Mouse (Mus musculus) granulocyte monocyte progenitor cell, adult 5-6 weeks (primary cell): ENCODE measurements at regions not wholly inside any gene's neighbourhood (a gene's known extent, or its start where the extent isn't known, plus 50 kb on each side); places are given as distances from the start of the nearest gene placed in this dataset.

Experiments used
- ATAC-seq: replicated peaks from 2 replicates; pipeline ENCODE4 v1.8.0; 2016; ENCODE audit warnings: mild to moderate bottlenecking, moderate TSS enrichment, inconsistent platforms; ENCODE audit not compliant: poor library complexity, severe bottlenecking

- ATAC-seq, result peak; percentile 99
Observed at GRCm38 (mm10) chr7:83075159-83075952, 208.2 kb downstream of the Mex3b start.

- ATAC-seq, result no peak
Observed at GRCm38 (mm10) chr7:83077035-83077918, 210.1 kb downstream of the Mex3b start.

GRCm38 (mm10) chr7:83077919-83078265, 210.8 kb downstream of the Mex3b start:
- ATAC-seq, result no peak

- ATAC-seq, result no peak
Observed at GRCm38 (mm10) chr7:83078695-83079094, 211.6 kb downstream of the Mex3b start.

GRCm38 (mm10) chr7:83079842-83080241, 212.7 kb downstream of the Mex3b start:
- no peak for ATAC-seq

GRCm38 (mm10) chr7:83084496-83085082, 217.5 kb downstream of the Mex3b start:
- ATAC-seq, result peak; percentile 47; the same call in 1 of the 2 replicates

- no peak for ATAC-seq
Observed at GRCm38 (mm10) chr7:83085547-83086158, 218.5 kb downstream of the Mex3b start.

GRCm38 (mm10) chr7:83087408-83087807, 220.3 kb downstream of the Mex3b start:
- ATAC-seq, result peak; percentile 36

- no peak for ATAC-seq
Observed at GRCm38 (mm10) chr7:83088125-83088524, 221.0 kb downstream of the Mex3b start.

- ATAC-seq, result peak; percentile 54
Observed at GRCm38 (mm10) chr7:83089330-83089982, 222.3 kb downstream of the Mex3b start.

GRCm38 (mm10) chr7:83093923-83094355, 226.8 kb downstream of the Mex3b start:
- ATAC-seq, result peak; percentile 72

- ATAC-seq, result no peak
Observed at GRCm38 (mm10) chr7:83094899-83095298, 227.8 kb downstream of the Mex3b start.

GRCm38 (mm10) chr7:83095593-83095992, 228.5 kb downstream of the Mex3b start:
- no peak for ATAC-seq

GRCm38 (mm10) chr7:83104426-83104825, 237.3 kb downstream of the Mex3b start:
- no peak for ATAC-seq

- ATAC-seq, result no peak
Observed at GRCm38 (mm10) chr7:83105672-83106071, 238.5 kb downstream of the Mex3b start.

GRCm38 (mm10) chr7:83111217-83111823, 244.2 kb downstream of the Mex3b start:
- ATAC-seq, result no peak

GRCm38 (mm10) chr7:83116487-83116886, 249.4 kb downstream of the Mex3b start:
- peak; percentile 61 for ATAC-seq

GRCm38 (mm10) chr7:83117065-83117464, 249.9 kb downstream of the Mex3b start:
- ATAC-seq, result peak; percentile 77

GRCm38 (mm10) chr7:83126196-83126595, 259.1 kb downstream of the Mex3b start:
- ATAC-seq, result no peak

GRCm38 (mm10) chr7:83140216-83140615, 273.1 kb downstream of the Mex3b start:
- no peak for ATAC-seq
